Mouse (Mus musculus) liver (tissue): Measurements from ENCODE around the gene Cdh11.
A peak's percentile ranks its signal among the peaks of the same experiment; 100 is the strongest.

Source experiments
- DNase-seq: peaks from one replicate; pipeline ENCODE4 v3.0.0-alpha.2; 2020; ENCODE audit warnings: mixed read lengths

The Cdh11 gene

DNA sequence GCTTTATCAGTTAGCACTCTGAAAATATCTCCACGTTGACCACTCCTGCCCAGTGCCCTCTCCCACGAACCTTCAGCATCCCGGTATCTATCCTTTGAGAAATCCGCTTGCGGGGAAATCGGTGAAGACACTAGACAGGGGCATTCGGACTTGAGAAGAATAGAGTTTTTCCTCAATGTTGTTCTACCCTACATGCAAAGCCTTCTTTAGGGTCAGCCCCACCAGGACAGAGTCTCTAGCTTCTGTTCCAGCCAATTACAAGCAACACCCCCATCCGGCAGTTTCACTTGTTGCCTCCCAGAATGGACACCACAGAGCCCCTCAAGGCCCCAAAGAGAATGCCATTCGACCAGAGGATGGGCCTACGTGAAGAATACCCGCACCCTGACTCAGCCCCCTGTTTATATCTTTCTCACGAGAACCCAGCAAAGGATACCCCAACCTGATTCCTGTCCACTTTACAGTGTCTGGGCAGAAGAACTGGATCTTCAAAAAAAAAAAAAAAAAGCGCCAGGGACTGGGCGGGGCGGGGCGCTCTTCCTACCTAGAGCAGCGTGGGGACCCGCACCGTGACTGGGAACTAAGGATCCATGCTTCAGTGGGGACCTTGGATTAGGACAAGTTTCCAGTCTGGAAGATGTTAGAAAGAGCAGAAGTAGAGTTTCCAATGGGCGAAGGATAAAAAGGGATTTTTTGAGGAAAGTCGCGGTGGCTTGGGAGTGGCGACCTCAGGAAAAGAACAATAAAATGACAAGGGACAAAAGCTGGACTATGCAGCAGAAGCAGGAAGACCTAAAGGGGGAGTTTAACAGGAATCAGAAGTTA, at the start of gene Cdh11:
Cdh11 (minus strand) TSS at position 51 of the 825 bp plus-strand sequence.
- no peak for DNase-seq

DNA sequence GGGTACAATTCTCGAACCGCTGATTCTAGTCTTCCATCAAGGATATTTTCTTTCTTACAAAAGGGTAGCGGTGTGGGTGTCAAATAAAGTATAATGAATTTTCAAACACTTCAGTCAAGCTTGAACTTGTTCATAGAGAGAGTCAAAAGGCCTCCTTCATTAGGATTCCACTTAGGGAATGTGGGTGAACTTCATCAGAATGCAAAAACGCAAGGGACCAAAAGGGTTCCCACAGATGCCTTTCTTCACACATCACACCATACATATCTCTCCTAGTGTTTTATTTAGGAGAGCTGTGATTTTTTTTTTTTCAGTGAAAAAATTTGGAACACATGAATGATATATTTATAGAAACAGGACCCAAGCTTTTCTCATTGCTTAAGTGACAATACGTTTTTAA, 28.5 kb upstream of the Cdh11 start:
- no peak for DNase-seq

DNA sequence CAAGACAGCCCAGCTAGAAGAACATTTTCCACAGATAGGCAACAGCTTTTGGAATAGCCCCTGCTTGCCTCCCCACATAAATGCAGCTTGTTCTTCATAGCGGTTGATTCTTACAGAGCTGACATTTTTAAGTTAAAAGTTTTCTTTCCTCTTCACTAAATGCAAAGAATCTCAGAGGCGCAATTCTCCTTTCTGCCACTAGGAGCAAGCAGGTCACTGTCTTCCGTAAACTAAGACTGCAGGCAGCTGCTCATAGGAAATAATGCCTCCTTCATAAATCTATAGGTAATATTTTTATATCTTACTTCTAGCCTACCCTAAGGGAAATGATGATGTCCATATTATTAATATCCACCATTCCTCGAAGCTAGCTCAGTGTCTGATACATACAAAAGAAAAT, 4.9 kb upstream of the Cdh11 start:
- no peak for DNase-seq

DNA sequence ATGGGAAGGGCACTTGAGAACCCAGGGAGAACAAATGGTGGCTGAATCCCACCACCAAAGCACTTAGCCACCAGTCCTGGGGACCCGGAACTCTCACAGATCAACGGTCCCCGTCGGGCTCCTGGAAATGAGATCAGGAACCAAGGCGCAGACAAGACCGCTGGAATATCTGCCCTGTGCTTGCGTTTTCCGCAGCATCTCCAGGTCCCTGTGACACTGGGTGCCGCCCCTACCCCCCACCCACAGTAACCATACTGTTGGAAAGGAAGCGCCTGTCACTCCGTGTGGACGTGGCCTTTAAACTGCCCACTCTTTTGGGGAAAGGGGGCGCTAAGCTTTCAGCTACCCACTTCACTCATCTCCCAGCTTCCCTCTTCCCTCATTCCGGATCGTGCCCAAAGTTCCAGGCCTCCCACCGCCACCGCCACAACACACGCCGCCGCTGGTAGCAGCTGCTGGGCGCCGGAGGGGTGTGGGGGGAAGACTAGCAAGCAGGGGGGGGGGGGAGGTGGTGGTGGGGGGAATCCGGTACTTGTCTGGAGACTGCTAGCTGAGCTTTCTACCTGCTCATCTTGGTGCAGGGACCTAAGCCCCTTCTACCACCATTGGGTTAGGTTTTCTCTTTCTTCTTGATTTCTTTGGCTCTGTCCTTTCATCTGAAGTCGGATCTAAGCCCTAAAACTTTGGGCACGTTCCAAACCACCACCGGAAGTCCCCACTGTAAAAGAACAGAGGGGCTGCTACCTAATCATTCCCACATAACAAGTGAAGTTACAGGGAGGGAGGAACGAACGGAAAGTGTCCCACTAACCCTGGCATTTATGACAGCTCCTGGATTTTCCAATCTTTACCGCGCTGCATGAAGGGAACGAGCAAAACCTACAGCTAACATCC, 1.3 kb upstream of the Cdh11 start:
- peak; percentile 4 for DNase-seq

DNA sequence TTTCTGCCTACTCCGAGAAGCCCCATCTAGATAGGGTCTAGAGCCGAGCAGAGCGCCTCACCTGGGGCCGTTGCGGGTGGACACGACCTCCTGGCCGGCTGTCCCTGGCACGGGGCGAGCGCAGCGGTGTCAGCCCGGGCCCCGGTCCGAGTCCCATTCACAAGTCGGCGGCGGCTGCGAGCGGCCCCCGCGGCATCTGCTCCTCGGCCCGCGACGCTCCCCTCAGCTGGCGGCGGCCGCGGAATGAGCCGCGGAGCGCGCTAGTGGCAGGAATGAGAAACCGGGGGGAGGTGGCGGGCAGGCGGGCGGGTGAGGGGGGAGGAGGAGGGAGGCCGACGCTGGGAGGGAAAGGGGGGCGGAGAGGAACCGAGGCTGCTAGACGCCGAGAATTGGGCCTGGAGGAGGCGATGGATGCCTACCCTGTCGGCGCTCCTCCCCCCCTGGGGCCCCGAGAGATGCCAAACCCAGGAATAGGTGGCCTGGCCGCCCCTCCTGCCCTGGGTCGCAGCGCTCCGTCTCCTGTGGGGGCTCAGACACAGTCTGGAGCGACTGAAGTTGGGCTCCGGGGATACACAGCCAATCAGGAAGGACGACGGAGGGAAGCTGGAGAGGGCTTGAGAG, 497 bp downstream of the Cdh11 start:
- peak; percentile 54 for DNase-seq

DNA sequence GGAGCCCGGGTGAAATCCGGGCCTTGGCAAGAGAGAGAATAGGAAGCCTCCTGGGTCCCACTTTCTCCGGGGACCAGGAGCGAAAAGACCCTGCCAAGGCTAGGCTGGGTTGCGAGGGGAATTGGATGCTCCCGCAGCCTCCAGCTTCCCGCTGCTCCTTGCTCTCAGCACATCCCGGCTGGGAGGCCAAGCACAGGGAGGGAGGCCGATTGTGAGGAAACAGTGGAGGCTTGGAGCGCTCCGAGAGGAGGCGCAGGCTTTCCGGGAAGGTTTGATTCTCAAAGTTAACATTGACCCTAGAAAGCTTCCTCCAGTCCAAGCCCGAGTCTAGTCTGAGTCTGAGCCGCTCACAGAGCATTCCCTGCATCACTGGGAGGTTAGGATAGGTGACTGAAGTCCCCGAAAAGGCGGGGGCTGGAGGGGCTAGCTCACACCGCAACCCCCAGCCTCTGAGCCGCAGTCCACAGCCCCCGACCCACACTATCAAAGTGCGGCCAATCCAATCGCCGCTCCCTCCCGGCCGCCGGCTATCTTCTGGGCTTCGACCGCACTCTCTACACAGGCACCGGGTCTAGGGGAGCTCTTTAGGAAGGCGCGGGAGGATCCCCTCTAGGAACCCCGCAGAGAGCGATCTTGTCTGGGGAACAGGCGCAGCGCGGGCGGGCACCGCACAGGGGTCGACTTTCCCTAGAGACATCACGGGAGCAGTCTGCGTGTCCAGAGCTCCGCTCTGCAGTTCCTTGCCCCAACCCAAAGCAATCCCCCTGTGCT, 1.4 kb downstream of the Cdh11 start:
- peak; percentile 9 for DNase-seq

DNA sequence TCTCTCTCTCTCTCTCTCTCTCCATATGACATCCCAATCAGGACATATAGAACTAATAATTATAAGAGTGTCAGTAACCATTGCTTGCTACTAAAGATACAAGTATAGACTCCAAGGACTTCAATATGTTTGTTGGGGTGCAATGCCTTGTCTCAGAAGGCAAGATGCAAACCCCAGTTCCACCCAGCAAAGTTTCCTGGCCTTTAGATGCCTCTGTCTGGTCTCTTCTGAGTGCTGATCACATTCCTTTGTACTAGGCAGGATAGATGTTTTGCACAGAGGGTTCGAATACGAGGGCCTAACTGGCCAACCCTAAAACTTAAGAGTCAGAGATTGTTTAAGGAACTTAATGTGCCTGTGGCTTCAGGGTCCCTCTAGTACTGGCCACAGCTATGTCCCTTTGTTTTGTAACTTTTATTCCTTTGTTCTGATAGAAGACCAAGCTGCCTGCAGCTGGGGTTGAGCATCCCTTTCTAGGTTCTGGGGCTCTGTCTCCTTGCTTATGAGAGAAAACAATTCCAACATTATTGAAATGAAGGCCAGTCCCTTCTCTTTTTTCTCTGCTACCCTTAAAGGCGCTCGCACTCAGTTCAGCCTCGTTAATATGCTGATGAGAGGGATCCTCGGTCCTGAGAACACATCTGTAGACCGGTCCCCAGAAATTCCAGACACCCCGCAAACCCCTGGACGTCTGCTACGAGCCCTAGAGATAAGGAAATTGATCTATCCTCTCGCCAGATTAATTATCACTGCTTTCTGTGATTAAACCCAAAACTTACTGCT, 2.5 kb downstream of the Cdh11 start:
- DNase-seq: no peak

DNA sequence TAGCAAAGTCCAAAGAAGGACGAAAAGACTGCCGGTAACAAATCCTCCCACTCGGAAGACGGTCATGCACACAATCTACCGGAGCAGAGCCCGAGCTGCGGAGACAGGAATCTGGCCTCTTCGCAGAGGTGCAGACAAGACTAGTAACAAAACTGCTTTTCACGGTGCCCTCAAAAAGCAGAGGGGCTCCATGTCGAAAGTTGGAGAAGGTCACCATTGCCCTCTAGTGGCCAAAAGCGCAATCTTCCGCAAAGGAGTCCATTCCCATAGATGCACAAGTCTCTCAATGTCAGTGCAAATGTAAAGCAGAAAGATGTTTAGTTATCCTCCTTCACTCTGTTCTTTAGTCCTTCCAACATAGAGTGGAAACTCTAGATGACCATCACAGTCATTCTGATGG, 4.5 kb downstream of the Cdh11 start:
- DNase-seq: peak; percentile 61

DNA sequence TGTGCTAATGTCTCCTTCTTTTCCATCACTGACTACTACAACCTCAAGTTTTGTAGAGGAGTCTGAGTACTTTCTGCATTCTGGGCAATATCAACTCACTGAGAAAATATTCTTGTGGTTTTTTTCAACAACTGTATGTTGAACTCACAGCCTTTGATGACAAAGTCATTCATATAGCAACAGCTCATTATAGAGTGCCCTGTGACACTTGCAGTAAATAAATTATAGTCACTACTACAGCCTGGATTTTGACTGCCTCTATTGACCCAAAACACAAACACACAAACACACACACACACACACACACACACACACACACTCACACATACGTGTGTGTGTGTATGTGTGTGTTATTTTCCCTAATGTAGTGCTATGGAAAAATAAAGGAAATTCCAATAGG, 10.8 kb downstream of the Cdh11 start:
- no peak for DNase-seq

DNA sequence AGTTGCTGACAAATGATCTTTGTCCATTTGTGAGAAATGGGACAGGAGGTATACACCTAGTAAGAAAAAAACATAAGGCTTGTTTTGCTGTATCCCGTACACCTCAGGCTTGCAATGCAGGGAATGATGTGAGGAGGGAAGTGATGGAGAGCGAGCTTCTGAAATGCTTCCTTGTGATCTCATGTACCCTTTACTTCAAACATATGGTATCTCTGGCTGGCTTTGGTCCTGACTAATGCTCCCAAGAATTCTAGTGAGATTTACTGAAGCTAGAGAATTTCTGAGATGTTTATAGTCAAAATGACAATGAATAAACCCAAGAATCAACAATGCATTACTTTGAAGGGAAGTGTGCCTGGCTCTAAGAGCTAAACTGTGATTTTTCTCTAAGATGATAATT, 14.0 kb downstream of the Cdh11 start:
- DNase-seq: no peak

DNA sequence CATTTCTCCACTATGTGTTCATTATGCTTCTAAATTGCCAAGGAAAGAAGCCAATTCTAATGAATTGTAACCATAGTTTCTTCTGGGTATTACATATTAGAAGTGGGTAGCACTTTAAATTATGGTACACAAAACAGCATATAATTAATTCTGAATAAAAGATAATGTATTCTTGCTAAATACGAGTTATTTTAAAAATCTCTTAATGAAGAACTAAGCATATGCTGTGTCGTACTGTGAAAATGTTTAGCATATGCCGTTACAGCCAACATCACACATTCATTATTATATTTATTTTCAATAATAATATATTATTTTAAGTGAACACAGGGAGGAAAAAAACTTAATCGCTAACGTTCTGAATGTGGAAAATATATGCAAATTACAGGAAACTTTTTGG, 31.6 kb downstream of the Cdh11 start:
- no peak for DNase-seq

DNA sequence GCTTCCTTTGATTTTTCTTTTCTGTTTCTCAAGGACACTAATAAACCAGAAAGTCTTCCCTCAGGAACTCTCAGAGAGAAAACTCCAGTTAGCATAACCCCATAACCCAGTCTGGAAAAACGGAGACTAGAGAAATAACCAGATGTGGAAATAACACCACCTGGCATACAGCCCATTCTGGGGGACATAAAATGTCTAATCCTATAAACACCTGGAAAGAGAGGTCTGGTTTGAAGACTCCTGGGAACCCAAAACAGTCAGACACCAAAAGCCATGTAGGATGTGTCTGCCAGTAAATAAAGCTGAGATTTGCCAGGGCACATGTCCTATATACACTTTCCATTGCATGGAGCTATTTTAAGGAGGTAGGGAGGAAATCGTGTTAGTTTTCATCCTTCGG, 42.5 kb downstream of the Cdh11 start:
- no peak for DNase-seq

DNA sequence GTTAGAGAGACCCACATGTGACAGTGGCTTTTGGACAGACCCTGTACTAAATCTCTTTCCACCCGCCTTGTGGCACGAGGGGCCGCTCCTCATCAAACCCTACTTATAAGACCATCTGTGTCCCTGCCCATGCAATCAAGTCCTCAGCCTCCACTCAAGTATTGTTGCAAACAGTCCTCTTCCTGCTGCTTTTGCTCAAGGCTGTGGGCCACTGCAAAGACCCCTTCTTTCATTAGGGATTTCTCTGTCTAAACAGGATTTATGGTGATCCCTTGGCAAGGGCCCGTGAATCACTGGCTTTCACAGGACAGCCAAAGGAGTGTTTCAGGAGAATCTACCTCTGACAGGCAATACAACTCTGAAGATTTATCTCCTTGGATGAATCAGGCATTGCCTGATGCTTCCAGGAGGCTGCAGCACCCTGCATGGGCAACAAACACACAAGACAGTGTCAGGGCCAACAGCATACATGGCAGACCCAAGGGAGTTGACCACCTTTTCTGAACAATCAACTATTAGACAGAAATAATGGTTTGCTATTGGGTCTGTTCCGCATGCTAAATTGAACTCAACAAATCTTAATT, 43.3 kb downstream of the Cdh11 start:
- DNase-seq: no peak

DNA sequence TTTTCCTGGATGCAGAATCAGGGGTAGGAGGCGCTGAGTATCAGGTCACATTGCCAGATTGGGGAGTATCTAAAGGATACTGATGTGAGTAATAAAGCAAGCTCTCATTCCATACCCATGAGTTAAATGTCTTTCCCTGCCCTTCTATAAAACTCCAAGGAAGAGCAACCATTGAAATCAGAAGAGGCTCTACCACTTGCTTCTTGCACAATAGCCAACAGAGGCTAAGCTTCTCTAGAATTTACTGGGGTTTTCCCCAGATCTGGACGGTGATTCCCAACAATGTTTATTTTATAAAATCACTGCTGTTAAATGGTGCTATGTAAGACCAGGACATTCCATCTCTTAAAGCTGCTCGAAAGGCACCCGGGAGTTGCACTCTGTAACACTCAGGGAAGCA, 44.5 kb downstream of the Cdh11 start:
- DNase-seq: no peak

DNA sequence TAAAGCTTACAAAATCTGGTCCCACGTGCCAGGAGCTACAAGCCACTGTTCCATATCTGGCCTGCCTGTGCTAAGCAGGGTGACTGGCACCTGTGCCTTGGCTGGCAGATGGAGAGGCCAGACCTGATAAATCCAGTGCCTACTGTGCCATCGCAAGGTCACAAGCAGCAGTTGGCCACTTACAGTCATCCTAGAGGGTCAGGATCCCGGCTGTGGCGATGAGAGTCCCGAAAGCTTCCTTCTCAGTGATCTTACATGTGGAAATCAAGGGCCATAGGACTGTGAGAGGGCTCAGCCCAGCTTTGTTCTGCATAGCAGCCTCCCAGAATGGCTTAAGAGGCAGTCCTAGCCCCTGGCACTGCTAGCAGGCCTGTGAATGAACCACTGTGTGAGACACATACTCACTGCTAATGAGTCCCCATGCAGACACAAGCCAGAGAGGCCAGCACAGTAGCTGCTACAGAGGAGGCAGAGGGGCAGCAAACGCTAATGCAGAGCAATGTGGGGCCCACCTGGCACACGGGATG, 46.4 kb downstream of the Cdh11 start:
- no peak for DNase-seq

DNA sequence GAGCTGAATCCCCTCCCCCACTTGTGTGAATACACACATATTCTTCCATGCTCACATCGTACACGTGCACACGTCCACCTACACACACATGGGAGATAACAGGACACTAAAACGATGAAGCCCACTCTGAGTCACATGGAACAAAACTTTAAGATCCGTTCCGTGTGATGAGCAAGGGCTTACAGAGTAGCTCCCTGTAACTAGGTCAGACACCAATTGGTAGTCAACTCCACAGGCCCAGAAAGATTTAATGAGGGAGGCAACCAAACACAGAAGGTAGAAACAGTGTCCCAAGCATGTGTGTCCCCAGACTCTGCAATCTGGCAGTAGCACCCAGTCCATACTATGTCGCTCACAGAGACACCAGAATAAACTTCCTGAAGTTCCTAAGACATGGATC, 47.0 kb downstream of the Cdh11 start:
- no peak for DNase-seq

DNA sequence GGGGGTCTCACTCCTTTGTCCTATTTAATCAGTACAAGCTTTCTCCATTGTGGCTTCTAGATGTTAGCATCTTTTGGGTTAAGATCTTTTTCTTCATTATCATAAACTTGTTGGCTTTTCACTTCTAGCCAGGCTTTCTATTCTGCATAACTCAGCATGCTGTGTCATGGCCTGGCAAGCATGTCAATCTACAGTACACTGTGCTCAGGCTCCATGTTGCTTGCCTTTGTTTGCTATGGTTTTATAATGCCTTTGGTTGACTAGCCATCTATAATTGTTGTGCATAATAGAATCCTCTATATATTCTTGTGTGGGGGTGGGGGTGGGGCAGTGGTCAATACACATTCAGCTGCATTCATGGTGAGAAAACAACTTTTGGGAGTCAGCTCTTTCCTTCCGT, 51.0 kb downstream of the Cdh11 start:
- no peak for DNase-seq

DNA sequence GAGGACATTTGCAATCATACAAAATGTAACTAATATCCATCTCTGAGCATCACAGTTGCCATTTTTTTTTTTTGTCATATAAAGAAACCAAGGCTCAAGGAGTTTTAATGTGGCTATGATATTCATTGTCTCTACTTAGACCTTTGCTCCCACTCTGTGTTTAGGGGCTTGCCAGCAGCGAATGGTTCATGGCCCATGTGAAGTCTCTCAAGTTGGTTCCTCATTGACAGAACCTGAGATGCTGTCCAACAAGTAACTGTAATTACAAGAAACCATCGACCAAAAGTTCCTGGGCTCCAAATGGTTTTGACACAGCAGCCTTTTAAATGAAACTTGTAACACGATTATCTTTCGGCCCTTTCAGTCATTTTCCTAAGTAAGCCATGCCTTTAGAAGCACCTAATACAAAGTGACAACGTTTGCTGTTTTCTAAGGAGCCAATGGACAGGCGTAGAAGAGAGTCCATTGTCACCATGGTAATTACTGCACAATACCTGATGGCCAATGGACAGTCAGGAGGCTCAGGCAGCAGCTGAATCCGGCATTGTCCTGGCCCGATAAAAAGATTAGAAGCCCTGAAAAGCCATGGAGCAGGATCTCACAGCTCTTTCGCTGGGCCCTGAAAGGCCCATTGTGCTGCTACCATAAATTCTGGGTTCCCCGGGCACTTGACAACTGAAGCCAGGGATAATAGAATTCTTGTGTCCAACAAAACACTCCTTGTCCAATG, 59.1 kb downstream of the Cdh11 start:
- no peak for DNase-seq

DNA sequence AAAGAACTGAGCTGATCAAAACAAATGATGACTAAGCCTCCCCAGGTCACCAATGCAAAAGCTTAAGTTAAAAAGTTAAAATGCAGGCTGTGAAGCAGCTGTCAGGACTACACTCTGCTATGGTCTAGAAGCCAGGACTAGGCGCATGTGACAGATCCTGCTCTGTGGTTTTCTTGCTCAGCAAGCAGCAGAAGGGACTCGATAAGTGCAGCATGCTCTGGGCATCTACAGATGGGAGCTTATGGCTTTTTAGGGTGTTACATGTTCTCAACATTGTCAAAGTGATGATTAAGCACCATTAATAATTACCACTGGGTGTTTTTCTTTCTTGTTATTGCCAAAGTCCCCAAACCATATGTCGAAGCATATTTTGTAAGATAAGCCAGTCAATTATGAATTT, 59.9 kb downstream of the Cdh11 start:
- no peak for DNase-seq

DNA sequence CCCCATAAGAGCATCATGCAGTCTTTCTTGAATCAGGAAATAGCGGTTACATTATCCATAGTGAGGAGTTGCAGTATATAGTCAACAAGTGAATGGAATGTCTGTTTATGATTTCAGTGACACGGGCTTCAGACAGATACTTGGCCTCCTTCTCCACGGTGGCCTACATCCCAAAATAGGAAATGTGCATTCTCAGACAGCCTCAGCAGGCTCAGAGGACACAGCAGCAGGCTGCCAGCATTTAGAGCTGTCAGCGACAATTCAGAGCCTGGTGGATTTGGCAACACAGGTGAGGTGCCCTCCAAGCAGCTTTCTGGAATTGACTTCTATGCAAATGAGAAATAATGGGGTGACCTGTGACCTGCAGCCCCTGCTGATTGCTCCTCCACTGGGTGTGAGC, 69.5 kb downstream of the Cdh11 start:
- no peak for DNase-seq

DNA sequence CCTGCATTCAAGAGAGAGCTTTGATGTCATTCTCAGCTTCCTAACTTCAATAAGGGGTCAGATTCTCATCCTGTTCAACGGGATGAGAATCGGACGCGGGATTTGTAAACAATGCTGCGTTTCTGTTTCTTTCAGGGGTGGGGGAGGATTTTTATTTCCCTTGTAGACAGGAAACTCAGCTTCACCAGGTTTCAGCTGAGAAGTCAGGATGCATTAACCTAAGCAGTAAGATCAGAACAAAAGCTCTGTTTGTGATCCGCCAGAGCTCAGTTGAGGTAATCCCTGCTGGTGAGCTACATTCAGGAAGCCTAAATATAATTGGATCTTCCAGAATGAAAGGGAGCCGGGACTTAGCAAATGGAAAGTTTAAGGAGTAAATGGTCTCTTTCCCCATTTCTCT, 78.1 kb downstream of the Cdh11 start:
- DNase-seq: no peak
